Mouse (Mus musculus): ENCODE data around the gene Gabrb2.

DNA sequence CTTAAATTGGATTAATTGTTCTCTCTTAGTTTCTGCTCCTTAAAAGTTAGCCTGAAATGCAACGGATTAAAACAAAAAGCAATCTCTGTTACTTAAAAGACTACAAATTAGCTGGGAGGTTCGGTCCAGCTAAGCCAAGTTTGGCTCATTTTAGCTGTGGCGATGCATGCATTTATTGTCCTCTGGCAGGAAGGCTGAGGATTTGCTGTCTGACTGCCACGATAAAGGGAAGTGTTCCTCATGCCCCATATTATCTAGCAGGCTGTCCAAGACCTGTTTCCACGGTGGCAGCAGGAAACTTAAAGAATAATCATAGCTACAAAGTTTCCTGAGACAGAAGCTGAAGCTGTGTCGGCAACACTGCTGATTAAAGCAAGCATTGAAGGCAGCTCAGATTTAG is 160.2 kb downstream of the Gabrb2 start:
- TF ChIP-seq CTCF (IDR thresholded peaks at IDR 0.05; ENCODE audit: low read depth, low read length) = no peak
- TF ChIP-seq POLR2A (IDR thresholded peaks at IDR 0.05; ENCODE audit: borderline replicate concordance, low read depth, low read length) = no peak

Measured in bone marrow macrophage, adult 2 months (primary cell).